Mouse (Mus musculus) gastrocnemius, adult 2 months (tissue): ENCODE results near the gene Msgn1. TPM values are rescaled to one million over a fixed set of nuclear protein-coding genes. Genes with fewer than 3 reads are reported as not detected.

Source experiments
- DNase-seq: peaks from one replicate; pipeline ENCODE4 v3.0.0; 2022
- H3K27ac ChIP-seq: fragments of 200-600 bp; 2 replicates; pipeline ENCODE4 v1.8.1; 2022; ENCODE audit warnings: mild to moderate bottlenecking
- H3K4me3 ChIP-seq: fragments of 200-600 bp; 2 replicates; pipeline ENCODE4 v1.8.1; 2022; ENCODE audit warnings: mild to moderate bottlenecking, moderate library complexity
- CTCF ChIP-seq: fragments of 200-600 bp; IDR thresholded peaks from 2 replicates; pipeline ENCODE4 v1.8.1; 2022; ENCODE audit warnings: antibody characterized with exemption, mild to moderate bottlenecking, moderate library complexity
- intact Hi-C: fragments of 180-260 bp; cut with DNase I; formaldehyde crosslinking; loops from one replicate; pipeline ENCODE4 v1.15.1; 2025
- total RNA-seq, 2 experiments: library from RNA; stranded (reverse); gene quantifications; 2 replicates each; pipeline ENCODE4 v1.2.3; 2021

Msgn1 gene
- total RNA-seq, 2 experiments from 2014 or later: not detected

GRCm38 (mm10) chr12:11178486-11179154, 30.2 kb downstream of the Msgn1 start:
- no peak overlapping the region for H3K27ac ChIP-seq
- intact Hi-C loops: loop anchor here (1.0 to 10.0 kb wide), 2 partner anchors 364 to 580 kb away; no protein-coding TSS in a partner anchor
- peak; percentile 94 for TF ChIP-seq CTCF
- H3K4me3 ChIP-seq: peak overlapping the region; percentile 52
- peak; percentile 88 for DNase-seq

- DNase-seq: no peak
- intact Hi-C loops: loop anchor here (1.0 to 10.0 kb wide), 2 partner anchors 363 to 579 kb away; no protein-coding TSS in a partner anchor
- Histone ChIP-seq H3K27ac (no peak overlapping the region), H3K4me3 (peak overlapping the region; percentile 52)
- no peak for TF ChIP-seq CTCF
These were observed 31.1 kb downstream of the Msgn1 start for GRCm38 (mm10) chr12:11177408-11178394.

GRCm38 (mm10) chr12:11158670-11159069, 50.1 kb downstream of the Msgn1 start:
- H3K4me3 ChIP-seq: no peak overlapping the region
- intact Hi-C loops: no loop called here
- no peak overlapping the region for H3K27ac ChIP-seq
- no peak for TF ChIP-seq CTCF
- no peak for DNase-seq

Other genes starting within 250 kb of the Msgn1 start
- under 1 TPM; 0.33 to 0.69 TPM for gene Kcns3, start 57.9 kb downstream of the Msgn1 start, total RNA-seq
- 1 to 10 TPM; 2.2 to 3.2 TPM for gene Gen1, start 56.8 kb upstream of the Msgn1 start, total RNA-seq
- 10 to 100 TPM; 30.3 to 43.4 TPM for gene Smc6, start 56.9 kb upstream of the Msgn1 start, total RNA-seq
- gene Vsnl1, start 227.6 kb upstream of the Msgn1 start, total RNA-seq: not detected
- gene Rad51ap2, start 247.1 kb upstream of the Msgn1 start, total RNA-seq: under 1 TPM in 1 of 2 experiments, not detected in 1; 0.06 TPM